Mouse (Mus musculus): ENCODE results near the gene Hoxa11. TPM values are rescaled to one million over a fixed set of nuclear protein-coding genes. Genes with fewer than 3 reads are reported as not detected.

Gene Hoxa11
- polyA plus RNA-seq, 1 experiment, result not detected

GRCm38 (mm10) chr6:52231885-52232567 is 13.6 kb downstream of the Hoxa11 start:
- Histone ChIP-seq H3K9me3 (ENCODE audit: control insufficient read depth, low read length) (no peaks in the 10 kb centered on the region; the same call in 1 of the 2 replicates), H3K4me1 (ENCODE audit: control insufficient read depth) (no peaks in the 10 kb centered on the region), H3K27me3 (ENCODE audit: control insufficient read depth) (peaks cover 100% of the 10 kb centered on the region), H3K4me3 (replicated peaks) (no peak overlapping the region), H3K36me3 (ENCODE audit: control insufficient read depth) (no peaks in the 10 kb centered on the region)
- no peak for TF ChIP-seq TAL1 (IDR thresholded peaks at IDR 0.05; ENCODE audit: low read length)
- TF ChIP-seq GATA1 (IDR thresholded peaks at IDR 0.05; ENCODE audit: low read length), result no peak

- no peak for TF ChIP-seq TAL1 (IDR thresholded peaks at IDR 0.05; ENCODE audit: low read length)
- no peak for TF ChIP-seq GATA1 (IDR thresholded peaks at IDR 0.05; ENCODE audit: low read length)
- Histone ChIP-seq H3K9me3 (ENCODE audit: control insufficient read depth, low read length) (peaks cover 2% of the 10 kb centered on the region), H3K27me3 (ENCODE audit: control insufficient read depth) (peaks cover 100% of the 10 kb centered on the region), H3K36me3 (ENCODE audit: control insufficient read depth) (no peaks in the 10 kb centered on the region), H3K4me1 (ENCODE audit: control insufficient read depth) (no peaks in the 10 kb centered on the region), H3K4me3 (replicated peaks) (no peak within 1 kb of the TSS)
Measured at GRCm38 (mm10) chr6:52230516-52231165, 15.0 kb downstream of the Hoxa11 start, which contains the start of gene Hoxa9. TSS of gene Hoxa9 (minus strand) at chr6:52231089.

- Histone ChIP-seq H3K4me3 (replicated peaks) (no peak overlapping the region), H3K9me3 (ENCODE audit: control insufficient read depth, low read length) (peaks cover 6% of the 10 kb centered on the region), H3K27me3 (ENCODE audit: control insufficient read depth) (peaks cover 100% of the 10 kb centered on the region), H3K36me3 (ENCODE audit: control insufficient read depth) (no peaks in the 10 kb centered on the region), H3K4me1 (ENCODE audit: control insufficient read depth) (no peaks in the 10 kb centered on the region)
- TF ChIP-seq TAL1 (IDR thresholded peaks at IDR 0.05; ENCODE audit: low read length), result no peak
- no peak for TF ChIP-seq GATA1 (IDR thresholded peaks at IDR 0.05; ENCODE audit: low read length)
Measured at GRCm38 (mm10) chr6:52229558-52230416, 15.8 kb downstream of the Hoxa11 start.

GRCm38 (mm10) chr6:52228475-52229465 is 16.8 kb downstream of the Hoxa11 start:
- no peaks in the 10 kb centered on the region for H3K36me3 ChIP-seq (ENCODE audit: control insufficient read depth)
- peaks cover 6% of the 10 kb centered on the region for H3K9me3 ChIP-seq (ENCODE audit: control insufficient read depth, low read length)
- H3K27me3 ChIP-seq (ENCODE audit: control insufficient read depth), result peaks cover 100% of the 10 kb centered on the region
- H3K4me3 ChIP-seq (replicated peaks), result no peak overlapping the region
- no peaks in the 10 kb centered on the region for H3K4me1 ChIP-seq (ENCODE audit: control insufficient read depth)
- TF ChIP-seq GATA1 (IDR thresholded peaks at IDR 0.05; ENCODE audit: low read length) (no peak), TAL1 (IDR thresholded peaks at IDR 0.05; ENCODE audit: low read length) (no peak)

GRCm38 (mm10) chr6:52227470-52228222 is 18.0 kb downstream of the Hoxa11 start:
- Histone ChIP-seq H3K4me1 (ENCODE audit: control insufficient read depth) (no peaks in the 10 kb centered on the region), H3K36me3 (ENCODE audit: control insufficient read depth) (no peaks in the 10 kb centered on the region), H3K27me3 (ENCODE audit: control insufficient read depth) (peaks cover 100% of the 10 kb centered on the region), H3K9me3 (ENCODE audit: control insufficient read depth, low read length) (peaks cover 6% of the 10 kb centered on the region), H3K4me3 (replicated peaks) (no peak overlapping the region)
- TF ChIP-seq GATA1 (IDR thresholded peaks at IDR 0.05; ENCODE audit: low read length) (no peak), TAL1 (IDR thresholded peaks at IDR 0.05; ENCODE audit: low read length) (no peak)

GRCm38 (mm10) chr6:52226569-52227257 is 18.9 kb downstream of the Hoxa11 start:
- Histone ChIP-seq H3K9me3 (ENCODE audit: control insufficient read depth, low read length) (peaks cover 6% of the 10 kb centered on the region), H3K27me3 (ENCODE audit: control insufficient read depth) (peaks cover 100% of the 10 kb centered on the region), H3K36me3 (ENCODE audit: control insufficient read depth) (no peaks in the 10 kb centered on the region), H3K4me1 (ENCODE audit: control insufficient read depth) (no peaks in the 10 kb centered on the region), H3K4me3 (replicated peaks) (no peak overlapping the region)
- TF ChIP-seq TAL1 (IDR thresholded peaks at IDR 0.05; ENCODE audit: low read length) (no peak), GATA1 (IDR thresholded peaks at IDR 0.05; ENCODE audit: low read length) (no peak)
